Mouse (Mus musculus) intestine, embryonic 15.5 days (tissue): ENCODE data around the gene Cdc42ep5. TPM values are rescaled to one million over a fixed set of nuclear protein-coding genes. Genes with fewer than 3 reads are reported as not detected.

Experiments
- ATAC-seq: fragments of 200-750 bp; cut with Nextera tagmentation; 2 replicates; pipeline ENCODE4 v1.8.0; 2017; ENCODE audit warnings: moderate TSS enrichment, moderate library complexity
- H3K27ac ChIP-seq: fragments of 300-500 bp; sonication (generic); 2 replicates; pipeline ENCODE4 v1.5.1; 2015; ENCODE audit warnings: mild to moderate bottlenecking, inconsistent platforms
- H3K27me3 ChIP-seq: fragments of 300-500 bp; sonication (generic); replicated peaks from 2 replicates; pipeline ENCODE4 v1.6.1; 2015; ENCODE audit warnings: inconsistent platforms
- H3K36me3 ChIP-seq: fragments of 300-500 bp; sonication (generic); 2 replicates; pipeline ENCODE4 v1.6.1; 2015; ENCODE audit warnings: inconsistent platforms
- H3K4me1 ChIP-seq: fragments of 300-500 bp; sonication (generic); replicated peaks from 2 replicates; pipeline ENCODE4 v1.6.1; 2015; ENCODE audit warnings: inconsistent platforms
- H3K4me2 ChIP-seq: fragments of 300-500 bp; sonication (generic); replicated peaks from 2 replicates; pipeline ENCODE4 v1.6.1; 2015; ENCODE audit warnings: mild to moderate bottlenecking, inconsistent platforms
- H3K4me3 ChIP-seq: fragments of 300-500 bp; sonication (generic); replicated peaks from 2 replicates; pipeline ENCODE4 v1.5.1; 2015; ENCODE audit warnings: inconsistent platforms
- H3K9ac ChIP-seq: fragments of 300-500 bp; sonication (generic); 2 replicates; pipeline ENCODE4 v1.6.1; 2015; ENCODE audit warnings: inconsistent platforms
- H3K9me3 ChIP-seq: fragments of 300-500 bp; sonication (generic); 2 replicates; pipeline ENCODE4 v1.6.1; 2016; ENCODE audit warnings: inconsistent platforms
- WGBS: fragments of 180-500 bp; shearing (Covaris S2); methylation state at CpG from one replicate; pipeline ENCODE4 v1.1.7; 2015; 5-methylcytosine and 5-hydroxymethylcytosine counted together
- polyA plus RNA-seq: library from polyadenylated mRNA; unstranded; fragments of >200 nt; fragmentation: Nextera tagmentation; extraction: Ambion mirVana; gene quantifications from 2 replicates; pipeline ENCODE4 v1.2.1, GENCODE M21; 2015

Cdc42ep5 gene
- polyA plus RNA-seq, 1 experiment from 2014 or later, result 68.6 TPM

DNA sequence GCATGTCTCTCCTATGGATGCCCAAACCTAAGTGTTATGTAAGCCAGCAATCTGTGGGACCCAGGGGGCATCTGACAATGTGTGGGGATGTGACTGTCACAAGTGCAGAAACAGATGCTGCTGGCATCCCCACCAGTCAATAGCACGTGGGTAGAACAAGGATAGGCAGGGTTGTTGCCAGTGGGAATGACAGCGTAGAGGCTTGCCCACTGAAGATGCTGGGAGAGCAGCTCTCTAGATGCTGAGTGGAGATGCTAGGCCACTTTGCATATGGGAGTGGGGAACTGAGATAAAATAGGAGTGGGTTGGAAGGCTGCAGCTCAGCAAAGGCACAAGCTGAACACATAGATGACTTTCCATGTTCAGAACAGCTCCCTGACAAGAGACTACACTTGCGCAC, 32.1 kb downstream of the Cdc42ep5 start:
- no peaks in the 10 kb centered on the region for H3K27me3 ChIP-seq
- no peak for ATAC-seq
- H3K36me3 ChIP-seq, result no peaks in the 10 kb centered on the region
- no peaks in the 10 kb centered on the region for H3K9me3 ChIP-seq
- H3K4me1 ChIP-seq, result 0 out of 2 replicates have a peak, but pooled peaks cover 6% of the 10 kb centered on the region
- no peak overlapping the region for H3K27ac ChIP-seq
- H3K4me2 ChIP-seq, result no peak overlapping the region
- no peak overlapping the region for H3K9ac ChIP-seq
- WGBS, result 92% methylated on average over 3 of the region's 3 CpGs
- H3K4me3 ChIP-seq, result no peak overlapping the region

DNA sequence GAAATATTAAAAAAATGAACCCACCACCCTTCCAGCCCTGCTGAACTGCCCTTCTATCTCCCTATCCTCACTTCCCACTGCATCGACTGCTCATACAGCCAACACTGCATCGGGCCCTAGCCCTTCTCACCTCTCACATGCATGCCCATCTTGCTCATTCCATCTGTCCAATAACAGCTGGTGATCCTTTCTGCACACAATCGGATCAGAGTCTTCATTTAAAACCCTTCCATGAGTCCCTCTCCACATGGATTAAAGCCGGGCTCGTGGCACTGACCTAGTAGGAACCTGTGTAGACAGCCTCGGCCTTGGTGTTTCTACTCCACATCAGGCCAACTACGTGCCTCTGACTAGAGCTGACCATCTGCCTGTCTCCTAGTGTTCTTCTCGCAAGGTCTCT, 32.7 kb downstream of the Cdc42ep5 start:
- H3K4me2 ChIP-seq, result no peak overlapping the region
- no peak overlapping the region for H3K27ac ChIP-seq
- H3K4me1 ChIP-seq, result 0 out of 2 replicates have a peak, but pooled peaks cover 6% of the 10 kb centered on the region
- H3K9ac ChIP-seq, result no peak overlapping the region
- no peaks in the 10 kb centered on the region for H3K27me3 ChIP-seq
- no peaks in the 10 kb centered on the region for H3K36me3 ChIP-seq
- WGBS, result 88% methylated on average over 8 of the region's 8 CpGs
- ATAC-seq, result no peak
- no peaks in the 10 kb centered on the region for H3K9me3 ChIP-seq
- no peak overlapping the region for H3K4me3 ChIP-seq

DNA sequence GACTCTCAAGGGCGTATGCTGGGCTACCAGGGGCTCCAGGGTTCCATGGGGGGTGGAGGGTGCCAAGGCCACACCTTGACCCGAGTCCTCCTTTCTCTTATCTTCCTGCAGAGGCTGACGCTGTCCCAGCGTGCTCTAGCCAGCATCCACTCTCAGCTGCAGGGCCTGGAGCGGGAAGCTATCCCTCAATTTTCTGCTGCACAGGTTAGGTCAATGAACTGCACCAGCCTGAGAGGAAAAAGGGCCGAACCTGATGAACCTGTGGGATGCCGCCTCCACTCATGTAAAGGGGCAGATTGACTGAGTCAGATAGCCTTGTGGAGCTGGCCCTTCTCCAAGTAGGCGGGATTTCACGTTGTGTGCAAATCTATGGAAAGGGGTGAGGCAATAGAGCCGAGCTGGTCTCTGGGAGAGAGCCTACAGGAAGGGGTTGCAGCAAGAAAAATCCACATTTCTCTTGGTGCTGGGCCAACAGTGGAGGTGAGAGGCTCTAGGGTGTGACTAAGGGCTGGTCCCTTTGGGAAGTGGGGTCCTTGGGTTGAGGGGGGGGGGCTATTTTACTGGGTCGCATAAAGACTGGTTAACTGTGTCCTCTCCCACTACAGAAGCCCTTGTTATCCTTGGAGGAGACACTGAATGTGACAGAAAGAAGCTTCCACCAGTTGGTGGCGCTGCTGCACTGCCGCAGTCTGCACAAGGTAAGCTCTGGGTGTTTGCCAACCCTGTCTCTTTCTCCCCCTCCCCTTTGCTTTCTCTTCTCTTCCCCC, 33.8 kb downstream of the Cdc42ep5 start:
- no peaks in the 10 kb centered on the region for H3K9me3 ChIP-seq
- peak; percentile 82 for ATAC-seq
- H3K9ac ChIP-seq, result no peak overlapping the region
- H3K27me3 ChIP-seq, result no peaks in the 10 kb centered on the region
- no peak overlapping the region for H3K4me3 ChIP-seq
- H3K4me1 ChIP-seq, result 0 out of 2 replicates have a peak, but pooled peaks cover 6% of the 10 kb centered on the region
- 38% methylated on average over 13 of the region's 13 CpGs for WGBS
- no peak overlapping the region for H3K27ac ChIP-seq
- 0 out of 2 replicates have a peak overlapping the region, but pooled peaks have one; percentile 11 for H3K4me2 ChIP-seq
- H3K36me3 ChIP-seq, result no peaks in the 10 kb centered on the region

DNA sequence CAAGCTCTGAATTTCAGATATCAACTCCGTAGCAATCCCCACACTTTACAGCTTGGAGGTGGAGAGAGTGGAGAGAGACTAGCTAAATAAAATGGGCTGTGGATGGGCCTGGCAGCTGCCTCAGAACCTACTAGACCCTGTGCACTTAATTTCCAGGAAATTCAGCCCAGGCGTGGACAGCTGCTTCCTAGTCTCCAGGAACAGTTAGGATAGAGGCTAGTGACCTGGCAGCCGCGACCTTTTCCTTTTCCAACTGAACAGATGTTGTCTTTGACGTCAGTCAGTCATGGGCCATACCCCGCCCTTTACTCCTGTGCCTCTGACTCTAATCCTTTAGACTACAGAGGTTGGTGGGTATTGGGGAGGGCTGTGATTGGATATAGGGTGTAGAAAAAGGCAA, 35.8 kb downstream of the Cdc42ep5 start:
- Histone ChIP-seq H3K4me1 (peaks cover 12% of the 10 kb centered on the region; the same call in 1 of the 2 replicates), H3K9ac (no peak overlapping the region), H3K9me3 (no peaks in the 10 kb centered on the region), H3K4me3 (no peak overlapping the region), H3K4me2 (no peak overlapping the region), H3K36me3 (no peaks in the 10 kb centered on the region), H3K27me3 (no peaks in the 10 kb centered on the region), H3K27ac (no peak overlapping the region)
- 65% methylated on average over 6 of the region's 6 CpGs for WGBS
- no peak for ATAC-seq

DNA sequence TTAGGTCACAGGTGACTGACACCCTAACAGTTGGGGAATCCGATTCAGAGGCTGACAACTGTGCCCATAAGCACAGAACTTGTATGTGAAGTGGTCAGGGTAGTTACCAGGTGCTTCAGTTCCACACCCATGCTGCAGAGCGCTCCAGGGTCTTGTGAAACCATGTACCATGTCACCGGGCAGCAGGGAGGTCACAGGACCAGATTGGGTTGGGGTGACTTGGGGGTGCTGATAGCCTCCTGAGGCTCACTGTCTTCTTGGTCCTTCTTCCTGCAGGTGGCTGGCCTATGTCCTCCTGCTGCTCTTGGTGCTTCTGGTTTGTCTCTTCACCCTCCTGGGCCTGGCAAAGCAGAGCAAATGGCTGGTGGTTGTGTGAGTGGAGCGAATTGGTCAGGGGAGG, 36.8 kb downstream of the Cdc42ep5 start:
- no peak overlapping the region for H3K27ac ChIP-seq
- no peaks in the 10 kb centered on the region for H3K36me3 ChIP-seq
- no peaks in the 10 kb centered on the region for H3K27me3 ChIP-seq
- H3K4me2 ChIP-seq, result no peak overlapping the region
- no peak overlapping the region for H3K9ac ChIP-seq
- WGBS, result 80% methylated on average over 4 of the region's 4 CpGs
- H3K4me1 ChIP-seq, result peaks cover 12% of the 10 kb centered on the region; the same call in 1 of the 2 replicates
- no peaks in the 10 kb centered on the region for H3K9me3 ChIP-seq
- no peak for ATAC-seq
- no peak overlapping the region for H3K4me3 ChIP-seq

DNA sequence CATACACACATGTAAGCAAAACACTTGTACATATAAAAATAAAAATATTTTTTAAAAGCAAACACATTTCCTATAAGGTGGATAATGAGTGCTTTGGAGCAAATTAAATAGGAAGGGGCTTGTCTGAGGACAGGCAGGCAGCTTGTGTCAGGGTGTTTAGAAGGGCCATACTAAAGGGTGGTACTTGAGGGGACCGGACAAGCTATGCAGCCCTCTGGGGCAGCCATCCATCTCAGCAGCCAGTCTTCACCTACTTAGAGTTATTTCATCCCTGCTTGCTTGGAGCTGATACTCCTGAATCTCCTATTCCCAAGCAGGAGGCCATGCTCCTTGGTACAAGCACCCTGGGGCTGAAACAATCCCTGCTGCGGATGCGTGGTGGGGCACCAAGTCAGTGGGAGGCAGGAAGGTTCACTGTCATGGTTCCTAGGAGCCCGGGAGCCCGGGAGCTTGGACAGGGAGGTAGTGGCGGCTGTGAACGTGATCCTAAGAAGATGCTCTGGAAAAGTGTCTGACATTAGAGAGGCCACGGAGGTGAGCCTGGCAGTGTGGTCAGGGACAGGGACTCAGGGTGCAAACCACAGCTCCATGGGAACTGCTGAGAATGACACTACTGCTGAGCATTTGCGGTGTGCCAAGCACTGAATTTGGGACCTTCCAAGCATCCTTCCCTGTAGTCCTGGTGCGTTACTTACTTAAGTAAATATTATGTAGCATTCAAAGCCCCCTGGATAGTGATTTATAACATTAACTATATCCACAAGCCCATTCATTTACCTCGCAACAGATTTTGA, 37.5 kb downstream of the Cdc42ep5 start:
- Histone ChIP-seq H3K4me2 (no peak overlapping the region), H3K4me1 (peaks cover 12% of the 10 kb centered on the region; the same call in 1 of the 2 replicates), H3K4me3 (no peak overlapping the region), H3K9me3 (no peaks in the 10 kb centered on the region), H3K27me3 (no peaks in the 10 kb centered on the region), H3K9ac (no peak overlapping the region), H3K27ac (no peak overlapping the region), H3K36me3 (no peaks in the 10 kb centered on the region)
- WGBS, result 90% methylated on average over 11 of the region's 11 CpGs
- ATAC-seq, result no peak

DNA sequence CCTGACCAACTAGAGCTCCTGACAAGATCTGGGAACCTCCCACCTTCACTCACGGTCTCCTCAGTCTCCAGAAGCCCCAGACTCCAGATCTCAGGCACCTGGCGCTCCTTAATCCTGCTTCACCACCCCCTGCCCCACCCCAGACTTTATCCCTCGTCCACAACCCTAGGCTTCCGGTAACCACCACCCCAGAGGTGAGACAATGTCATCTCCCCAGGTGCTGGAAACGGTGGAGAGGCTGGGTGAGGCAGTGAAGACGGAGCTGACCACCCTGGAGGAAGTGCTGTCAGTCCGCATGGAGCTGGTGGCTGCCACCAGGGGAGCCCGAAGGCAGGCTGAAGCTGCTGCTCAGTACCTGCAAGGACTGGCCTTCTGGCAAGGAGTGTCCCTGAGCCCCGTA, 39.4 kb downstream of the Cdc42ep5 start:
- no peak overlapping the region for H3K9ac ChIP-seq
- peaks cover 6% of the 10 kb centered on the region; the same call in 1 of the 2 replicates for H3K4me1 ChIP-seq
- H3K4me2 ChIP-seq, result no peak overlapping the region
- H3K27me3 ChIP-seq, result peaks cover 6% of the 10 kb centered on the region; the same call in 1 of the 2 replicates
- ATAC-seq, result no peak
- 23% methylated on average over 9 of the region's 9 CpGs for WGBS
- no peaks in the 10 kb centered on the region for H3K9me3 ChIP-seq
- no peak overlapping the region for H3K4me3 ChIP-seq
- H3K36me3 ChIP-seq, result no peaks in the 10 kb centered on the region
- H3K27ac ChIP-seq, result no peak overlapping the region

DNA sequence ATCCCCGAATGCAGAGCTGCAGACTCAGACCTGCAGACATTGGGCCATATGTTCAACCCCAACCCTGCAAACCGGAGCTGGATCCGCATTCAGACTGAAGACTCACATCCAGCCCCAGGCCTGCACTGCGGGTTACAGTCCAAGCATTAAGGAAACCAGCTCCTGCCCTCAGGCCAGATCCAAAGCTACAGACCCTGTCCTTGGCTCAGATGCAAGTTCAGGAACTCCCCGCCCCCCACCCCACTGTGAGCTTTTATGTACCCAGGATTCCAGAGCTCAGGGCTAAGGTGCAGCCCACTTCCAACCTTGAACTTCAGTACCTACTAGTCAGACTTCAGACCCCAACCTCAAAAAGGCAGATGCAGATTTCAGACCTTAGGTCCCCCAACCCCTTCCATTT, 39.8 kb downstream of the Cdc42ep5 start:
- ATAC-seq, result no peak
- no peak overlapping the region for H3K4me2 ChIP-seq
- WGBS, result 28% methylated on average over 5 of the region's 5 CpGs
- no peaks in the 10 kb centered on the region for H3K9me3 ChIP-seq
- H3K27ac ChIP-seq, result no peak overlapping the region
- H3K27me3 ChIP-seq, result peaks cover 10% of the 10 kb centered on the region; the same call in 1 of the 2 replicates
- H3K4me3 ChIP-seq, result no peak overlapping the region
- peak overlapping the region; percentile 5; the same call in 1 of the 2 replicates for H3K9ac ChIP-seq
- peaks cover 6% of the 10 kb centered on the region; the same call in 1 of the 2 replicates for H3K4me1 ChIP-seq
- no peaks in the 10 kb centered on the region for H3K36me3 ChIP-seq

DNA sequence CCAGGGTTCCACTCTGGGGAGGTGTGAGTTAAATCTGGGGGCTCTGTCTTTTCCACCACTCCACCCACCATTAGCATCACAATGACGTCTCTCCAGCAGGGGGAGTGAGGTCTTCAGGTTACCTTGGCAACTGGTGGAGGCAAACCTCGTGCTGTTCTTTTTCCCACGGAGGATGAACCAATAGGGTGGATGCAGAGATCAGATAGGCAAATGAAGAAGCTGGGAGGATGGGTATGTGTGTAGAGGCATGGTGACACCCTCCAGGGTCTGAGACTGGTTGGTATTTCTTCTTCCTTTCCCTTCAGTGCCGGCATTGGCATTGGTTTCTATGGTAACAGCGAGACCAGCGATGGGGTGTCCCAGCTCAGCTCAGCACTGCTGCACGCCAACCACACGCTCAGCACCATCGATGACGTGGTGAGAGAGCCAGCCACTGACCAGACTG, 40.3 kb downstream of the Cdc42ep5 start:
- H3K4me2 ChIP-seq, result peak overlapping the region; percentile 42
- H3K9me3 ChIP-seq, result no peaks in the 10 kb centered on the region
- peak overlapping the region; percentile 5; the same call in 1 of the 2 replicates for H3K9ac ChIP-seq
- no peak overlapping the region for H3K27ac ChIP-seq
- WGBS, result 2% methylated on average over 10 of the region's 10 CpGs
- peaks cover 9% of the 10 kb centered on the region for H3K4me1 ChIP-seq
- H3K27me3 ChIP-seq, result peaks cover 15% of the 10 kb centered on the region
- no peaks in the 10 kb centered on the region for H3K36me3 ChIP-seq
- H3K4me3 ChIP-seq, result no peak overlapping the region
- ATAC-seq, result peak; percentile 55

DNA sequence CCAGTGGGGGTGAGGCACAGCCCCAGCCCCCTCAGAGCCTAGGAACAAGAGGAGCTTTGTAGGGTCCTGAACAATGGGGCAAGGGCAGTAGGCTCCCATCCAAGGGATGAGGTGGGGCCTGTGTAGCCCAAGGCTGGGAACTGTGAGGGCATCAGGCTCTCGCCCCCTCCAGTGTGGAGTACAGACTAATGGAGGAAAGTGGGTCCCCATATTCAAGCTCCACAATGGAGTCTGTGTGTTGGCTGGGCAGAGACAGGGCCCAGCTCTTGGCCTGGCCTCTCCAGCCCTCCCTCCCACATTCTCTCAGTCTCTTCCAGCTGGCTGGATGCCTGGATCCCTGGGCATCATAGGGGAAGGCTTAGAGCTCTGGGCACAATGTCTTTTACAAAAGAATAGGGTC, 40.9 kb downstream of the Cdc42ep5 start:
- Histone ChIP-seq H3K27ac (no peak overlapping the region), H3K36me3 (no peaks in the 10 kb centered on the region), H3K4me1 (peaks cover 10% of the 10 kb centered on the region), H3K27me3 (peaks cover 18% of the 10 kb centered on the region), H3K9me3 (no peaks in the 10 kb centered on the region), H3K9ac (no peak overlapping the region), H3K4me3 (no peak overlapping the region), H3K4me2 (no peak overlapping the region)
- peak; percentile 48 for ATAC-seq
- WGBS, result 63% methylated on average over 1 of the region's 1 CpGs

DNA sequence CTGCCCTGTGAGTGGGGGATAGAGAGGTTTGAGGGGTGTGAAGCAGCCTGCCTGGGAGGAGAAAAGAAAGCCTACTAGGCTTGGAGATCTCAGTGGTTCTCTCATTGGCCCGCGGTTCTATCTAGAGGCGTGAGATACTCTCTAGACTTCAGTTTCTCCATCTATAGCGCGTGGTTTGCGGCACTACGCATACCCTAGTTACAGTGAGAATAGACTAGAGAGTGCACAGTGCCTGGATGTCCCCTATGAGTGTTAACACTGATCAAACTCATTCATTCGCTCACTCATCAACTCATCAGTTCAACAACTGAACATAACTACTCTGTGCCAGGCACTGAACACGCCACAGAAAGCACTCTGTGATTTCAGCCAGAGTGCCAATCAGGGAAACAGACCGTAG, 41.9 kb downstream of the Cdc42ep5 start:
- Histone ChIP-seq H3K27ac (no peak overlapping the region), H3K27me3 (peaks cover 18% of the 10 kb centered on the region), H3K4me3 (no peak overlapping the region), H3K4me1 (peaks cover 10% of the 10 kb centered on the region), H3K4me2 (no peak overlapping the region), H3K9me3 (no peaks in the 10 kb centered on the region), H3K36me3 (no peaks in the 10 kb centered on the region), H3K9ac (no peak overlapping the region)
- no peak for ATAC-seq
- 81% methylated on average over 10 of the region's 10 CpGs for WGBS

DNA sequence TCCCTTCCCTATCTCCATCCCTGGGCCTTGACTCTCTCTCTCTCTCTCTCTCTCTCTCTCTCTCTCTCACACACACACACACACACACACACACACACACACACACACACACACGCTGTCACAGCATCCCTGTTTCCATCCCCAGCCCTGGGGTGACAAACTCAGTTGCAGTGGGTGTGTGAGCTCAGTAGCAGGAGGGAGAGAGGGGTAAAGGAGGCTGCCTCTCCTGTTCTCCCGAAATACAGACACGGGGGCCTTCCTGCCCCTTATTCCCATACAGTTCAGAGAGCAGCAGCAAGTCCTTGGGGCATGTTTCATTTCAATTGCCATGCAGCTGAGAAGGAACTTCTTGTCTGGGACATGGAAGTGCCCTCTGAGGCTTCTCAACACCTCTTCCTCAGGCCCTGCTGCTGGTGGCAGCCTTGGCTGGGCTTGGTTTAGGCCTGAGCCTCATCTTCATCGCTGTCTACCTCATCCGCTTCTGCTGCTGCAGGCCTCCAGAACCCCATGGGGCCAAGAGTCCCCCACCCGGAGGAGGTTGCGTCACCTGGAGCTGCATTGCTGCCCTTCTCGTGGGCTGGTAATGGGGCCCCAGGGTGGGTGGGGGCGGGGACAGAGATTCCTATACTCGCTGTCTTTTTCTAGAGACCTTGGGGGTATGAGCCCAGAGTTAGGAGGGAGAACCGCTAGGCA, 42.4 kb downstream of the Cdc42ep5 start:
- H3K36me3 ChIP-seq, result no peaks in the 10 kb centered on the region
- H3K27ac ChIP-seq, result no peak overlapping the region
- no peak overlapping the region for H3K4me3 ChIP-seq
- ATAC-seq, result no peak
- no peak overlapping the region for H3K9ac ChIP-seq
- H3K27me3 ChIP-seq, result peaks cover 18% of the 10 kb centered on the region
- peaks cover 10% of the 10 kb centered on the region for H3K4me1 ChIP-seq
- H3K9me3 ChIP-seq, result no peaks in the 10 kb centered on the region
- 52% methylated on average over 11 of the region's 11 CpGs for WGBS
- no peak overlapping the region for H3K4me2 ChIP-seq
